Mouse (Mus musculus): ENCODE data around the gene 3425401B19Rik. TPM values are rescaled to one million over a fixed set of nuclear protein-coding genes. Genes with fewer than 3 reads are reported as not detected.

3425401B19Rik gene
- polyA plus RNA-seq, 1 experiment = 0.07 TPM

DNA sequence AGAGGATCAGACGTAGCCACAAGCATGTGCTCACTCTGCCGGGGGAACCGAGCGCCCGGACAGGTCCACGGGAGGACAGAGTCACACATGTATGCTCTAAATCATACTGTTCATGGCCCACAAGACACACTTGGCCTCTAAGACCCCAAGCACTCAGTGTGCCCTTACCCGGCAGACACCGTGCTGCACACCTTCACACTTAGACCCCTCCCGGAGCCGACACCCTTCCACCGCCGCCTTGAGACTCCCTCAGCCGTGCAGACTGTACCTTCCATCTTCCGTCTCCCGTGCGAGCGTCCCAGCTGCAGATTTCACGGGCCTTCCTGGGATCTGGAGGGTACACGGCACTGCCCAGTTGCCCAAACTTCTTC, 373 bp downstream of the 3425401B19Rik start:
- Histone ChIP-seq H3K36me3 (ENCODE audit: control insufficient read depth, insufficient read depth, low read length) (no peaks in the 10 kb centered on the region), H3K27me3 (ENCODE audit: control insufficient read depth, insufficient read depth, low read length) (no peaks in the 10 kb centered on the region), H3K4me3 (ENCODE audit: control insufficient read depth, low read depth, low read length) (no peak overlapping the region), H3K4me1 (ENCODE audit: control insufficient read depth, insufficient read depth, low read length) (peaks cover 3% of the 10 kb centered on the region; the same call in 1 of the 2 replicates), H3K27ac (ENCODE audit: control insufficient read depth, insufficient read depth, low read depth, low read length) (no peak overlapping the region)
- TF ChIP-seq CTCF (IDR thresholded peaks at IDR 0.05; ENCODE audit: control insufficient read depth, insufficient read depth, insufficient replicate concordance, low read depth, low read length) (no peak), POLR2A (IDR thresholded peaks at IDR 0.05; ENCODE audit: control insufficient read depth, low read depth, low read length) (no peak)

DNA sequence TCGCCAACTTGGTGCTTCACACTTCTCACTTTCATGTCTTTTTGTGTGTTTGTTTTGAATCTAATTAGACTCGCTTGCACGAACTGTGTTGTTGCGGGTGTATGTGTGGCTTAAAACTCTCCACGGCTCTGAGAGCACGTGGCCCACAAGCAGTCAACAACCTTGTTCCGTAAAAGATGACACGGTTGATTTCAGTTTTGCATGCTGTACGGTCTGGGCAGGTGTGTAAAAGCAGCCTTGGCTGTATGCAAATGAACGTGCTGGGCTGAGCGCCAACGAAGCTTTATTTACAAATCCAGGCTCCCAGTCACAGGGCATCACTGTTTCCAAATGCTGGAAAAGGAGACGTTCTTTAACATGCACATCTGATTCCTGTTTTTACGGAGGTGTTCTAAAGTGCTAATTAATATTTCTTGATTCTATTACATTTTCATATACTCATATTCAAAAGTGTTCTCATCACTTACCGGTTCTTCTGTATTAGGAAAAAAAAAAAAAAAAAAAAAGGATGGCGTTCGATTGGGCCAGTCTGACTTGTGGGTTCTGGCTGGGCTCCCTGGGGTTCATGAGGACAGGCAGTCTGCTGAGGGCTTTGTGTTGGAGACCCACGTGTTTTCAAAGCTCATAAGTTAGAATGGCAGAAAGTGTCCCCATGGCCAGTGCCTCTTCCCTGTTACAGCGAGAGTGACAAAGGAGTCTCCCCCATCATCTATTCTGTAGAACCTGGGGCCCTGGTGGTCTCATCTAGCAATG, 935 bp downstream of the 3425401B19Rik start:
- no peak for TF ChIP-seq POLR2A (IDR thresholded peaks at IDR 0.05; ENCODE audit: control insufficient read depth, low read depth, low read length)
- TF ChIP-seq CTCF (IDR thresholded peaks at IDR 0.05; ENCODE audit: control insufficient read depth, insufficient read depth, insufficient replicate concordance, low read depth, low read length) = no peak
- no peak overlapping the region for H3K27ac ChIP-seq (ENCODE audit: control insufficient read depth, insufficient read depth, low read depth, low read length)
- no peak overlapping the region for H3K4me3 ChIP-seq (ENCODE audit: control insufficient read depth, low read depth, low read length)
- peaks cover 3% of the 10 kb centered on the region; the same call in 1 of the 2 replicates for H3K4me1 ChIP-seq (ENCODE audit: control insufficient read depth, insufficient read depth, low read length)
- H3K36me3 ChIP-seq (ENCODE audit: control insufficient read depth, insufficient read depth, low read length) = no peaks in the 10 kb centered on the region
- no peaks in the 10 kb centered on the region for H3K27me3 ChIP-seq (ENCODE audit: control insufficient read depth, insufficient read depth, low read length)

DNA sequence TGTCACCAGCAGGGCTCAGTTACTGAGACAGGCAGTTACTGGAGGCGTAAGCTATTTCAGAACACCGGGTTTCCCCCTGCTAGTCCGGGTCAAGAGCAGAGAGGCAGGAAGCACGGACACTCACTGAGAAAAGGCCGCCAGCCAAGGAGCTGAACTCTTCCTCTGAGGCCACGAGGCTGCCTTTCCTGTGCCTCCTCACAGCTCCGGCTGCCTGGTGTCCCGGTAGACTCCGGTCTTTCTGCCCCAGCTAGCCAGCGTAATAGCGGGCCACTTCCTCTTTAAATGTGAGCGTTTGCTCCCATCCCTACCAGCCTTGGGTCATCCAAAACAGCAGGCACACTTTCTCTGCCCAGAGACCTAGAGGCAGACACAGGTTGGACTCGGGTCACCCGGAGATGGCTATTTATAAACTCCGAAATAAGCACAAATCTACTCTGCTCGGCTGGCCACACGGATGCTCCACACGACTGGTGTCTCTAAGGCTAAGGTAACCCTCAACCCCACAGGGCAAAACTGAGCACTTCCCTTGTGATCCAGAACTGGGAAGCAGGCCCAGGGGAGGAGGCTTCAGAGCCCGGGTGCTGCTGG, 1.7 kb downstream of the 3425401B19Rik start:
- Histone ChIP-seq H3K4me3 (ENCODE audit: control insufficient read depth, low read depth, low read length) (no peak overlapping the region), H3K27ac (ENCODE audit: control insufficient read depth, insufficient read depth, low read depth, low read length) (no peak overlapping the region), H3K36me3 (ENCODE audit: control insufficient read depth, insufficient read depth, low read length) (no peaks in the 10 kb centered on the region), H3K27me3 (ENCODE audit: control insufficient read depth, insufficient read depth, low read length) (no peaks in the 10 kb centered on the region), H3K4me1 (ENCODE audit: control insufficient read depth, insufficient read depth, low read length) (peaks cover 3% of the 10 kb centered on the region; the same call in 1 of the 2 replicates)
- TF ChIP-seq CTCF (IDR thresholded peaks at IDR 0.05; ENCODE audit: control insufficient read depth, insufficient read depth, insufficient replicate concordance, low read depth, low read length) (no peak), POLR2A (IDR thresholded peaks at IDR 0.05; ENCODE audit: control insufficient read depth, low read depth, low read length) (no peak)

DNA sequence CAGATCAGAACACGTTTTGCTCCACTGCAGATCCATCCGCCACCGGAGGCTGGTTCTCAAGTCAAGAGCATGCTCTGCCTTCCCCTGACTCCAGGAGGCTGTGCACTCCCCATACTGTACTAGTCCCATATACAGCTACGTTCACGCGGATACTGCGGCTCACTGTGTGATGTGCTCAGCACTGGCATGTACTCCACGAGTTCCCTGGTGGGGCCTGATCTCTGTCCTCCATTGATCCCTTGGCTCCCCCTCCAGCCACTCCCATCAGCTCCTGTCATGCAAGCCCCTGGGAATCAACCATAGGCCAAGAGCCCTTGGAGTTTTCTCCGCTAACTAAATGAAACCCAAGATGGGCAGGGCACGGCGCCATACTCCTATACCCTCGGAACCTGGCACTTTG, 2.6 kb downstream of the 3425401B19Rik start:
- TF ChIP-seq CTCF (IDR thresholded peaks at IDR 0.05; ENCODE audit: control insufficient read depth, insufficient read depth, insufficient replicate concordance, low read depth, low read length) = no peak
- Histone ChIP-seq H3K36me3 (ENCODE audit: control insufficient read depth, insufficient read depth, low read length) (no peaks in the 10 kb centered on the region), H3K4me3 (ENCODE audit: control insufficient read depth, low read depth, low read length) (no peak overlapping the region)

DNA sequence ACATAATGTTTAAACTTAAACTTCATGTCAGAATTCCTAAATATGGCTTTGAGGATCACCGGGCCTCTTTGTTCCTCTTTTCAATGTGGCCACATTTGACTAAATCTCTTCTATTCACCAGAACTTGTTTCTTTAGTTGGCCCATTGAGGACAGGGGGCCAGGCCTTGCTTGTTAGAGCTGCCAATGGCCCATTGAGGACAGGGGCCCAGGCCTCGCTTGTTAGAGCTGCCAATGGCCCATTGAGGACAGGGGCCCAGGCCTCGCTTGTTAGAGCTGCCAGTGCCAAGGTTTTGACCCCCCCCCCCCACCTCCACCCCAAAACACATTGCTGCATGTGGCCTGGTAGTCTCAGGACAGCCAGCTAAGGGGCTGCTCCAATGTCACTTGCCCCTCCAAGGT, 3.5 kb downstream of the 3425401B19Rik start:
- TF ChIP-seq POLR2A (IDR thresholded peaks at IDR 0.05; ENCODE audit: control insufficient read depth, low read depth, low read length) (no peak), CTCF (IDR thresholded peaks at IDR 0.05; ENCODE audit: control insufficient read depth, insufficient read depth, insufficient replicate concordance, low read depth, low read length) (no peak)
- Histone ChIP-seq H3K4me3 (ENCODE audit: control insufficient read depth, low read depth, low read length) (no peak overlapping the region), H3K36me3 (ENCODE audit: control insufficient read depth, insufficient read depth, low read length) (no peaks in the 10 kb centered on the region), H3K27me3 (ENCODE audit: control insufficient read depth, insufficient read depth, low read length) (no peaks in the 10 kb centered on the region), H3K27ac (ENCODE audit: control insufficient read depth, insufficient read depth, low read depth, low read length) (no peak overlapping the region), H3K4me1 (ENCODE audit: control insufficient read depth, insufficient read depth, low read length) (peaks cover 3% of the 10 kb centered on the region; the same call in 1 of the 2 replicates)

More for the DNA sequence above, 2.6 kb downstream of the 3425401B19Rik start:
- Histone ChIP-seq H3K4me1 (ENCODE audit: control insufficient read depth, insufficient read depth, low read length) (peaks cover 3% of the 10 kb centered on the region; the same call in 1 of the 2 replicates), H3K27ac (ENCODE audit: control insufficient read depth, insufficient read depth, low read depth, low read length) (no peak overlapping the region), H3K27me3 (ENCODE audit: control insufficient read depth, insufficient read depth, low read length) (no peaks in the 10 kb centered on the region)

DNA sequence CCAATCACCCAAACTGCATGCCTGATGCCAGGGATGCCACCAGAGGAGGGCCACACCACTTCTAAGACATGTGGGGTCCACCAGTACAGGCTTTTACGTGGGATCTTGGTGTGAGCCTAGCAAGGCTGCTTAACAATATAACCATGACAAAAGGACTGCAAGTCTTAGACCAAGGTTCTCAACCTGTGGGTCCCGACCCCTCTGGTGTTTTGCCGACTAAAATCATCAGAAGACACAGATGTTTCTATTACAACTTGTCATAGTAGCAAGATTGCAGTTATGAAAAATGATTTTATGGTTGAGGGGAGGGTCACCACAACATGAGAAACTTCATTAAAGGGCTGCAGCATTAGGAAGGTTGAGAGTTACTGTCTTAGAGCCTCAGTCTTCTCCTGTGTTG, 6.5 kb downstream of the 3425401B19Rik start:
- Histone ChIP-seq H3K4me1 (ENCODE audit: control insufficient read depth, insufficient read depth, low read length) (peaks cover 3% of the 10 kb centered on the region; the same call in 1 of the 2 replicates), H3K36me3 (ENCODE audit: control insufficient read depth, insufficient read depth, low read length) (no peaks in the 10 kb centered on the region), H3K4me3 (ENCODE audit: control insufficient read depth, low read depth, low read length) (no peak overlapping the region), H3K27ac (ENCODE audit: control insufficient read depth, insufficient read depth, low read depth, low read length) (no peak overlapping the region), H3K27me3 (ENCODE audit: control insufficient read depth, insufficient read depth, low read length) (no peaks in the 10 kb centered on the region)
- TF ChIP-seq CTCF (IDR thresholded peaks at IDR 0.05; ENCODE audit: control insufficient read depth, insufficient read depth, insufficient replicate concordance, low read depth, low read length) (no peak), POLR2A (IDR thresholded peaks at IDR 0.05; ENCODE audit: control insufficient read depth, low read depth, low read length) (no peak)

DNA sequence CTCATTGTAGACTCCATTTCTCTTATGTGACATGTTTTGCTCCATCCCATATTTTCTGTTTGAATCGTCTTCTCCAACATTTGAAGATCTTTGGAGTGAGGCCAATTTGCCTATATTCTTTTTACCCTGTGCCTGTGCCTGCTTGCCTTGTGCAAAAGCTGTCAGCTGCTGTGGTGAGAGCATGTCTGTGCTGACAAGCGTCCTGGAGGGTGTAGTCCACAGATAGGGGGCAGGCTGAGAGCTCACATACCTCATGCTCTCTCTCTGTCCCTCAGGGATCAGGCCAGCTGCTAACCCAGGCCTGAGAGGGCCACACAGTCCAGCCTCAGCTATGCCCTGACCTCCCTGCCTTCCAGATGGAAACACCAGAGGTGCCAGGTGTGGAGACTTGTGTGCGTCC, 11.9 kb downstream of the 3425401B19Rik start:
- no peak overlapping the region for H3K27ac ChIP-seq (ENCODE audit: control insufficient read depth, insufficient read depth, low read depth, low read length)
- TF ChIP-seq POLR2A (IDR thresholded peaks at IDR 0.05; ENCODE audit: control insufficient read depth, low read depth, low read length) (no peak), CTCF (IDR thresholded peaks at IDR 0.05; ENCODE audit: control insufficient read depth, insufficient read depth, insufficient replicate concordance, low read depth, low read length) (no peak)
- no peaks in the 10 kb centered on the region for H3K36me3 ChIP-seq (ENCODE audit: control insufficient read depth, insufficient read depth, low read length)
- H3K27me3 ChIP-seq (ENCODE audit: control insufficient read depth, insufficient read depth, low read length) = no peaks in the 10 kb centered on the region
- no peak overlapping the region for H3K4me3 ChIP-seq (ENCODE audit: control insufficient read depth, low read depth, low read length)
- H3K4me1 ChIP-seq (ENCODE audit: control insufficient read depth, insufficient read depth, low read length) = no peaks in the 10 kb centered on the region

Measured in testis, adult 2 months (tissue).